Mouse (Mus musculus): ENCODE results near the gene Maml2.

Maml2 gene

DNA sequence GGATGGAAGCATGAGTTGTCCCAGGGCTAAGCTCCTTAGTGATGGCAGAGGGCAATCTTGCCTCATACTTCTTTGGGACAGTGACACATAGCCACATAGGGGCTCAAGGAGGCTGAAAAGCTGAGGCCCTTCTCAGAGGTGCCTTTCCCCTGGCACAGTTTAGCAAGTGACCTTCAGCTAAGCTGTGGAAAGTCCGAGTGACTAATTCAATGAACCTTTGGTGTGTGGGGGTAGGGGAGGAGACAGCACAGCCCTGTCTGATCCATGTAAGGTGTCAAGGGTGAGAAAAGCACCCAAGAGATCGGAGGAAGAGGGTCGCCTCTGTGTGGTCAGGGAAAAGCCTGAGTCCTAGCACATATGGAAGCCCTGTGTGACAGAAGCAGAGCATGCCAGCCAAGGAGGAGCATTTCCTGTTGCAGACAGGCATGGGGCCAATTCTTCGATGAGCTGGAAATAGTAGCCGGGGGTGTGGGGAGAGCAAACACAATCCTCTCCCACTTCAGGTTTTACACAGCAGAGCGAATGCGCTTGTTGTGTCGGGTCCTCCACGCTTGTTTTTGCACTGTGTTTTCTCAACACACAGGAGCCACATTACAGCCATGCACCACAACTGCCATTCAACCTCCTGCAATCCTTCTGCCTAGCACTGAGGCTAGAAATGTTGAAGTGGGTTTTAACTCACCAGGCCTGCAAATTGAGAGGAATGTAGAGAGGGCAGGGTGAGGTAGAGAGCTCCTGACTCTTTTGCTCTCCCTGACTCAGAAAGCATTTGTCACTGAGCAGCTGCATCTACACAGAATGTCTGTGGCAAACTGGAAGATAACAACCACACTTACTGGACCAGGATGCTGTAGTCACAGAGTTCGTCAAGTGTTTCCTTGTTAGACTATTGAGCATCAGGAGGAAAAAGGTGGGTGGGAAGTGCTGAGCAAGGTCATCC, 266.0 kb downstream of the Maml2 start:
- no peak for DNase-seq (ENCODE audit: extremely low spot score, low read depth, low spot score)

DNA sequence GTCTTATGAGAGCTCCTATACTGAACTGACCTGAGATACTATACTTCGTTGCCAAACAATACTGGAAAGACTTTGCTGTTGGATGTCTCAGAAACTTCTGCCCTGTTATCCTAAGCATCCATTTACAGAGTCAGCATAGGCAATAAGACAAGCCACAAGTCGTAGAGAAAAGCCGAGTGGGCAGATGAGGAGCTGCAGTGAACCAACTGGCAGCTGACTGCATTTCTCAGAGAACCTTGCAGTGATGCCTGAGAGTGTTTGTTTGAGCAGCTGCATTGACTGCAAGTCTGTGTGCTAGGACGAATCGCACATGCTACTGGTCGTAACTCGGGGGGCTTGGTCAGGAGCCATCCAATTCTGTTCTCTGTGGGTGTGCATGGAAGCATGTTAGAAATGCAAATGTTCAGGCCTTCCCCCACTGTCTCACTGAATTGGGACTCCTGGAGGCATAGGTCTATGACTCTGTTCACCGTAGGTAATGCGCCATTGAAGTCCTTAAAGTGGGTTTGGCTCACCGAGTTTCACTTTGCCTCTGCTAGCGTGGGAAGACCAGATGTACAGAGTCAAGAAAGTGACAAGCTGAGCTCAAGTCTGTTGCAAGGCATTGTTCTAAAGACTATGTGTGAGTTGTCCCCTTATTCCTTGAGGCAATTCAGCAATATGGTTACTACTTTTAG, 267.7 kb downstream of the Maml2 start:
- no peak for DNase-seq (ENCODE audit: extremely low spot score, low read depth, low spot score)

DNA sequence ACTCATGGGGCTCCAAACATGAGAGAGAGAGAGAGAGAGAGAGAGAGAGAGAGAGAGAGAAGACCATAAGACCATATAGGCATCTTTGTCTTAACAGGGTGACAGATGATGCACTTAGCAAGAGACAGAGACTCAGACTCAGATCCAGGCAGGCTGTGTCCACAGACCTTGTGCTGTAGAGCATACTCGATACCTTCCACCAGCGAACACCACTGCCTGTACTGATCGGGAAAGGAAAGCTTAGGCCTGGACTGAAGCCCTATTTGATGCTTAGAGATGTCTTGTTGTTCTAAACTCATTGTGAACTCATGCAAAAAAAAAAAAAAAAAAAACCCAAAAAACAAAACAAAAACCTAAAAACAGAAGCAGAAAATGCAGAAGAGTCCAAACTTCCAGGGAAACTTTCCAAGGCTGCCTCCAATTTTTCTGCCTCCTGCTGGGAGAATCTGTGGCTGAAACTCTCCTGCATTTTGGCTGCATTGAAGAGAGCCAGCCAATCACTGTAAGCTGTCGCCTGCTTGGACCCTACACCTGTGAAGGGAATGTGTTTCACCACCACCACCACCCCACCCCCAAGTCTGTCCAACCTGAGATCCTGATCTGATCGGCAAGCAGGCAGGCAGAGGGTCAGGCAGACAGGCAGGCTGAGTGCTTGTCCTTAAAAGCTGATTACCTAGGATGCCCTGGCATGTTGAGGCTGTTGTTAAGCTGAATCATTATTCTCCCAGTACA, 268.6 kb downstream of the Maml2 start:
- no peak for DNase-seq (ENCODE audit: extremely low spot score, low read depth, low spot score)

GRCm38 (mm10) chr9:13569023-13569422, 271.3 kb downstream of the Maml2 start:
- DNase-seq (ENCODE audit: extremely low spot score, low read depth, low spot score): no peak

DNA sequence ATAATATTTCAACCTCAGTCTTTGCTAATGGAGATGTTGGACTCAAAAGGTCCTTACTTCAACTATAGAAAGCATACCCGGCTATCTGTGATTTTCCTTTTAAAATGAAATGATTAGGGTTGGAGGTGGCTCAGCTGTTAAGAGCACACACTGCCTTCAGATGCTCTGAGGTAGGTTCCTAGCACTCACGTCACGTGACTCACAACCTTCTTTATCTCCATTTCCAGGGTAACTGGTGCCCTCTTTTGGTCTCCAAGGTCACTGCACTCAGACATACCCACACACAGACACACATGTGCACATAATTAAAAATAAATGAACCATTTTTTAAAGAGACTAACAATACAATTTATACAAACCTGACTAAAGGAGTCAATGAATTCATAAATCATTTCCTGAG, 275.1 kb downstream of the Maml2 start:
- no peak for DNase-seq (ENCODE audit: extremely low spot score, low read depth, low spot score)

GRCm38 (mm10) chr9:13574059-13574458, 276.3 kb downstream of the Maml2 start:
- no peak for DNase-seq (ENCODE audit: extremely low spot score, low read depth, low spot score)

DNA sequence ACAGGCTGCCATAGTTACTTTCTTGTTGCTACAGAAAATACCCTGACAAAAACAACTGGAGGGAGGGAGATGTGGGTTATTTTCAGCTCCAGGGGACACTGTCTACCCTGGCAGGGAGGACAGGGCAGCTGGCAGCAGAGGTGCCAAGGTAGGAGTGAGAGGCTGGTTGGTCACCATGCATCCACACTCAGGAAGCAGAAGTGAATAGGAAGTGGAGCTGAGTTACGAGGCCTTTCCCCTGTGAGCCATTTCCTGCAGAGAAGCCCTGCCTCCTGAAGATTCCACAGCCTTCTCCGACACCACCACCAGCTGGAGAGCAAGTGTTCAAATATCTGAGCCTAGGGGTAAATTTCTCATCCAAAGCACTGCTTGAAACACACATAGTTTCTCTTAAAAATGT, 277.2 kb downstream of the Maml2 start:
- DNase-seq (ENCODE audit: extremely low spot score, low read depth, low spot score): no peak

- no peak for DNase-seq (ENCODE audit: extremely low spot score, low read depth, low spot score)
Measured at GRCm38 (mm10) chr9:13577150-13577549, 279.4 kb downstream of the Maml2 start.

GRCm38 (mm10) chr9:13581184-13581583, 283.4 kb downstream of the Maml2 start:
- no peak for DNase-seq (ENCODE audit: extremely low spot score, low read depth, low spot score)

GRCm38 (mm10) chr9:13583952-13584351, 286.2 kb downstream of the Maml2 start:
- DNase-seq (ENCODE audit: extremely low spot score, low read depth, low spot score): no peak

DNA sequence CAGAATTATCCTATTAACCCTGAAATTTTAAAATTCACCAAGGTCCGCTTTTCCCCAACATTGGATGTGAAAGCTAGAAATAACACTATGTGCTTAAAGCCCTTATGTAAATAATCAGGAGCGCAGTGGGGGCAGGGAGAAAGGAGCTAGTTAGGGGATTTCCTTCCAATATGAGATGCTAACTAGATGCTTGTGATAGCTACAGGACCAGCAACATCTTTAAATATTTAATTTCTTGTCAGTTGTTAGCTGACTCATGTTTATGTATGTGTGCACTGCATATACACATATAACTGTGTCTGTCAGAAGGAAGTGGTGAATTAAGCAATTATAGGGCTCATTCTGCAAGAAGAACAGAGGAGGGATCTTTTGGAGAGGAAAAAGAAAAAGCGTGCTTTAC, 286.7 kb downstream of the Maml2 start:
- no peak for DNase-seq (ENCODE audit: extremely low spot score, low read depth, low spot score)

DNA sequence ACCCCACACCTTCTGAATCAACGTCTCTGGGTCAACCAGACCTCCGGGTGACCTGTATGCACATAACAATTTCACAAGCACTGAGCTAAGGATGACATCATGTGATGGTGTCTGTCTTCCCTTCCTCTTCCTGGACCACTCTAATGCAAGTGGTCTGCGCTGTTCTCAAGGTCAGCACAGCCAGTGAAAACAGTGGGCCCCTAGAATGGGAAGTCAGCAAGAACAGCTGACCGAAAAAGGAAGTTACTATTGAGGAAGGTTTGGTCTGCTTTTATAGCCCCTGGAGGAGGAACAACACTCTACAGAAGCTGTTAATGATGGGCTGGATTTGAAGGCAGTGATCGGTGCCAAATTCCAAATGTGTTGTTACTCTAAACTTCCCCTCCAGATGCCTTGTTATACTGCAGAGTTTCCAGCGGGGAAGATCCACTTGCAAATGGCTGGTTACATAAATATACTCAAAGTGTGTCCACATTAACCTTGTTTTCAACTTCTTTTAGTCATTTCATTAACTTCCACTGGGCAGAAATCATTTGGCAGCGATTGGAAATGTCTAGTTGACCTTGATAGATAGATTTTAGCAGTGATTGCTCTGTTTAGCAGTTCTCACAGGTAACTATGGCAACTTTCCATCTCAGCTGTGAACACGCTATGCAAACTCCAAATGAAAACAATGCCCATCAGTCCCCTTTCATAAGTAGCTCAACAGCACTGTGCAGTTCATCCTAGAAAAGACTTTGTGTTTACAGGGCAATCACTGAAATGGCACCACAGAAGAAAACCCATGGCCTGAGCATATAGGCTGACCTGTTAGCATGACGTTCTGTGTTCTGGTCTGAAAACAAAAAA, 289.6 kb downstream of the Maml2 start:
- DNase-seq (ENCODE audit: extremely low spot score, low read depth, low spot score): no peak

- DNase-seq (ENCODE audit: extremely low spot score, low read depth, low spot score): no peak
Measured at GRCm38 (mm10) chr9:13588786-13589185, 291.0 kb downstream of the Maml2 start.

- DNase-seq (ENCODE audit: extremely low spot score, low read depth, low spot score): no peak
Measured at GRCm38 (mm10) chr9:13592701-13593100, 294.9 kb downstream of the Maml2 start.

GRCm38 (mm10) chr9:13597736-13598135, 300.0 kb downstream of the Maml2 start:
- DNase-seq (ENCODE audit: extremely low spot score, low read depth, low spot score): no peak

GRCm38 (mm10) chr9:13598596-13599333, 301.0 kb downstream of the Maml2 start:
- no peak for DNase-seq (ENCODE audit: extremely low spot score, low read depth, low spot score)

DNA sequence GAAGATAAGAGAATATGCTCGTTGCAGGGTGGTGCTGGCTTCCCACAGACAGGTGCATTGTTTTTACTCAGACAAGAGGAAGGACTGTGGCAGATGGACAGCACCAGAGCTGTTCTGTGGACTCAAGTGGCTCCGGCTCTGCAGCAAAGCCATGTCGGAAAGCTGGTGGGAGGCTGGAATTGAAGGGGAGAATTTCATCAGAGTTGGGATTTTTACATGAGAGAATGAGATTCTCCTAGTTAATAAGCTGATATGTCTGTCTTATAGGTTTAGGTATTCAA, 301.5 kb downstream of the Maml2 start:
- no peak for DNase-seq (ENCODE audit: extremely low spot score, low read depth, low spot score)

GRCm38 (mm10) chr9:13599800-13600199, 302.0 kb downstream of the Maml2 start:
- DNase-seq (ENCODE audit: extremely low spot score, low read depth, low spot score): no peak

DNA sequence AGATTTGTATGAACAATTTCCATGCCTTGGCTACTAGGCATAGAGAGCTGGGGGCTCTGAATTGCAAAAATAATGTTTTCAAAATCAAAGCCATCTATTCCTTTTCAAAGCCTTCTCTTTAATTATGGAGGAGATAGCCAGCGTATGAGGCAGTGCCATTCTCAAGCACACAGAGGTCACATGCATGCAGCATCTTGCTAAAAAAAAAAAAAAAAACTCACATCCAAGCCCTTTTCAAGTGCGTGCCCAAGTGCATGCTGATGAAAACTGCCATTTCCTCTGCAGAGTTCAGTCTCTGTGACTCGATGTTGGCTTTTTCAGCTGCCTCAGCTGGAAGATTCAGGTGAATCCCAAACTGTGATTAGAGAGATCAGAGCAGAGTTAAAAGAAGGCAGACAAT, 304.0 kb downstream of the Maml2 start:
- DNase-seq (ENCODE audit: extremely low spot score, low read depth, low spot score): no peak

- no peak for DNase-seq (ENCODE audit: extremely low spot score, low read depth, low spot score)
Measured at GRCm38 (mm10) chr9:13603533-13604143, 305.9 kb downstream of the Maml2 start.

All from hindlimb bud, embryonic 11.5 days (tissue).